Mouse (Mus musculus): ENCODE measurements at regions not wholly inside any gene's neighbourhood (a gene's known extent, or its start where the extent isn't known, plus 50 kb on each side); places are given as distances from the start of the nearest gene placed in this dataset.

DNA sequence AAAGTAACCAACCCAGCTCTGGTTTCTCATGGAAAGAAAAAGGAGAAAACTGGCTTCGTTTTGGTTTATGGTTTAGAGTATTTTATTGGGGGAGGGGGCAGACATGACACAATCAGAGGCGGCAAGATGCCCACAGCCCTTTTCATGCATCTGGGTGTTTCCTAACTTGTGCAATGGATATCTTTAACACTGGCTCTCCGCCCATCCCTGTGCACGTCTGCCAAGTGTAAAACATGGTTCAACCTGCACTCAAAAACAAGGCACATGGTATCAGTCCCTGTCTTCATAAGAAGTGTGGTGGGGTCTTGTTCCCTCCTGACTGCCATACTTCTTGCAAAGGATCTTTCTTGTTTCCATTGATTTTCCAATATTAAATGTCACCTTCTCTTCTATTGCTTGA is 310.6 kb downstream of the Wdr11 start:
- TF ChIP-seq CTCF (IDR thresholded peaks at IDR 0.05; ENCODE audit: borderline replicate concordance, insufficient read depth, low read depth, low read length) (no peak), POLR2A (IDR thresholded peaks at IDR 0.05; ENCODE audit: borderline replicate concordance, insufficient read depth, low read length) (no peak)
